Mouse (Mus musculus) embryo, embryonic 10 days (tissue): ENCODE results near the gene Olfr951.

Experiments
- DNase-seq: peaks from one replicate; pipeline ENCODE4 v3.0.0-alpha.2; 2015; ENCODE audit warnings: low spot score

The Olfr951 gene

DNA sequence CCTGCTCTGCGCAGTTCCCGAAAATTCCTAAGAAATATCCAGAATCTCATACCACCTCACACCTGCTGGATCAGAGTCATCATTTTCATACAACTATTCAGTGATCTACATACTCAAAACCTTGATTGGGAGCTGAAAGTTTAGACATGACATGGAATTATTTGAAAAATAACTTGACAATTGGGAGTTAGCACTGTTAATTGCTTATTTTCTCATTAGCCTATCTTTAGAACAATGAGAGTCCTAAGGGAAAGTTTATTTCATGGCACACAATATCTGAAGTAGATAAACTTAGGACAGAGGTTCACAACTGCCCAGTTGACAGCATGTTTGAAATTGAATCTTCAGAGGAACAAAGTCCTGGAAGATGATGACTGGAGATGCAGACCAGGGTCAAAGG is at the start of gene Olfr951:
Gene Olfr951, plus strand, starts transcription at position 301 of the 400 bp plus-strand sequence.
- DNase-seq: no peak

GRCm38 (mm10) chr9:39427048-39427447 is 39.8 kb downstream of the Olfr951 start, which contains the start of gene Olfr952:
Olfr952 (minus strand) TSS chr9:39427148.
- DNase-seq: no peak
